Mouse (Mus musculus): ENCODE measurements around the gene Amh.
A peak's percentile ranks its signal among the peaks of the same experiment; 100 is the strongest.
"Not testable (repeated sequence)": the region's sequence is repeated elsewhere in the genome, so short reads cannot be mapped to it uniquely, and the experiment has no call there.

Amh gene

GRCm38 (mm10) chr10:80807057-80807627 is 2.1 kb downstream of the Amh start:
- peak; percentile 89 for DNase-seq (ENCODE audit: low read depth, low spot score)

- peak; percentile 45 for DNase-seq (ENCODE audit: low read depth, low spot score)
Measured at GRCm38 (mm10) chr10:80808099-80808984, 3.3 kb downstream of the Amh start.

GRCm38 (mm10) chr10:80808985-80809632 is 4.1 kb downstream of the Amh start:
- DNase-seq (ENCODE audit: low read depth, low spot score): no peak

GRCm38 (mm10) chr10:80810084-80810483 is 5.0 kb downstream of the Amh start:
- no peak for DNase-seq (ENCODE audit: low read depth, low spot score)

GRCm38 (mm10) chr10:80812391-80813041 is 7.5 kb downstream of the Amh start:
- no peak for DNase-seq (ENCODE audit: low read depth, low spot score)

GRCm38 (mm10) chr10:80813366-80813765 is 8.3 kb downstream of the Amh start, which contains the start of gene Jsrp1:
Jsrp1 (minus strand) TSS chr10:80813498.
- no peak for DNase-seq (ENCODE audit: low read depth, low spot score)

GRCm38 (mm10) chr10:80814800-80815199 is 9.8 kb downstream of the Amh start:
- no peak for DNase-seq (ENCODE audit: low read depth, low spot score)

GRCm38 (mm10) chr10:80816303-80816702 is 11.3 kb downstream of the Amh start:
- DNase-seq (ENCODE audit: low read depth, low spot score): not testable (repeated sequence)

GRCm38 (mm10) chr10:80817164-80817563 is 12.1 kb downstream of the Amh start:
- DNase-seq (ENCODE audit: low read depth, low spot score): no peak

- not testable (repeated sequence) for DNase-seq (ENCODE audit: low read depth, low spot score)
Measured at GRCm38 (mm10) chr10:80817955-80818354, 12.9 kb downstream of the Amh start.

GRCm38 (mm10) chr10:80818599-80819281 is 13.7 kb downstream of the Amh start:
- DNase-seq (ENCODE audit: low read depth, low spot score): no peak

- no peak for DNase-seq (ENCODE audit: low read depth, low spot score)
Measured at GRCm38 (mm10) chr10:80819406-80819805, 14.4 kb downstream of the Amh start.

- no peak for DNase-seq (ENCODE audit: low read depth, low spot score)
Measured at GRCm38 (mm10) chr10:80821991-80822390, 16.9 kb downstream of the Amh start.

GRCm38 (mm10) chr10:80822528-80822927 is 17.5 kb downstream of the Amh start:
- no peak for DNase-seq (ENCODE audit: low read depth, low spot score)

- DNase-seq (ENCODE audit: low read depth, low spot score): no peak
Measured at GRCm38 (mm10) chr10:80823316-80823715, 18.3 kb downstream of the Amh start.

GRCm38 (mm10) chr10:80823847-80824643 is 19.0 kb downstream of the Amh start:
- no peak for DNase-seq (ENCODE audit: low read depth, low spot score)

GRCm38 (mm10) chr10:80824827-80825226 is 19.8 kb downstream of the Amh start:
- DNase-seq (ENCODE audit: low read depth, low spot score): no peak

GRCm38 (mm10) chr10:80826151-80827062 is 21.4 kb downstream of the Amh start, which contains the start of gene Oaz1:
Oaz1 (plus strand) TSS chr10:80826656.
- DNase-seq (ENCODE audit: low read depth, low spot score): peak; percentile 100

All from telencephalon, adult 2 months (tissue).